20 mouse cellular contexts compared by ENCODE assay signal in genomic region chr19:42653091-42653490, GRCm38 (mm10). TPM values are rescaled to one million over a fixed set of nuclear protein-coding genes. Genes with fewer than 3 reads are reported as not detected.
DNase-seq lines count a peak whose midpoint lies in the region; ATAC-seq and TF ChIP-seq lines count a peak whose summit lies in the region.
"Had no signal": no experiment of that assay in that cellular context is flagged by ENCODE, and none has a peak within 500 bp of the region (broad histone marks: within the 10 kb centered on the region; RNA-seq: fewer than 3 reads in every experiment).

No protein-coding gene starts in this region.

- WGBS in kidney, postnatal 0 days = 14% methylated on average over 6 of the region's 6 CpGs

- POLR2A ChIA-PET in Patski (lab: Charles Lee) = interaction anchor here (1.0 kb wide), 1 partner anchor 73 kb away, joined by 3 read pairs; no protein-coding TSS in a partner anchor

- H3K9ac ChIP-seq in kidney, postnatal 0 days (ENCODE audit: low read depth, low read length) = no peak overlapping the region
- H3K9ac ChIP-seq: embryonic facial prominence, embryonic 15.5 days; heart, embryonic 15.5 days; hindbrain, embryonic 13.5 days; neural tube, embryonic 15.5 days had no signal

- H3K4me3 ChIP-seq in kidney, postnatal 0 days (replicated peaks; ENCODE audit: low read depth, low read length) = no peak overlapping the region
- H3K4me3 ChIP-seq: embryonic facial prominence, embryonic 15.5 days; heart, embryonic 15.5 days; hindbrain, embryonic 13.5 days; left cerebral cortex, adult 2 months; neural tube, embryonic 15.5 days had no signal

- peak; percentile 47 for TF ChIP-seq CTCF in kidney, postnatal 0 days (IDR thresholded peaks at IDR 0.05; ENCODE audit: low read depth)
- peak; percentile 42 for TF ChIP-seq CTCF in Patski (IDR thresholded peaks at IDR 0.05)

- intact Hi-C loops in heart, postnatal 14 days (cut with DNase I) = loop anchor here (10.0 kb wide), 1 partner anchor 208 kb away; no protein-coding TSS in a partner anchor

- no peaks in the 10 kb centered on the region for H3K36me3 ChIP-seq in kidney, postnatal 0 days (ENCODE audit: insufficient read depth, low read length)
- H3K36me3 ChIP-seq: embryonic facial prominence, embryonic 15.5 days; heart, embryonic 15.5 days; hindbrain, embryonic 13.5 days; neural tube, embryonic 15.5 days had no signal

- no peaks in the 10 kb centered on the region for H3K4me1 ChIP-seq in kidney, postnatal 0 days (replicated peaks; ENCODE audit: insufficient read depth, low read length)
- H3K4me1 ChIP-seq: embryonic facial prominence, embryonic 15.5 days; heart, embryonic 15.5 days had no signal

- H3K4me2 ChIP-seq in kidney, postnatal 0 days (ENCODE audit: low read length) = no peak overlapping the region
- H3K4me2 ChIP-seq: embryonic facial prominence, embryonic 15.5 days; heart, embryonic 15.5 days; hindbrain, embryonic 13.5 days; neural tube, embryonic 15.5 days had no signal

- no peak for ATAC-seq in kidney, postnatal 0 days (replicated peaks; ENCODE audit: low FRiP score, low read depth)
- ATAC-seq in Patski = no peak

- no peaks in the 10 kb centered on the region for H3K9me3 ChIP-seq in kidney, postnatal 0 days (replicated peaks; ENCODE audit: low read length)
- H3K9me3 ChIP-seq: embryonic facial prominence, embryonic 15.5 days; heart, embryonic 15.5 days; hindbrain, embryonic 13.5 days; neural tube, embryonic 15.5 days had no signal

- no peaks in the 10 kb centered on the region for H3K27me3 ChIP-seq in kidney, postnatal 0 days (ENCODE audit: insufficient read depth, low read length)
- peaks cover 11% of the 10 kb centered on the region for H3K27me3 ChIP-seq in Patski

- in situ Hi-C loops in Patski (cut with MboI; ENCODE audit: low pct_unique_long_range_greater_than_20kb) = loop anchor here (10.0 kb wide), 1 partner anchor 438 kb away; no protein-coding TSS in a partner anchor

- peak; percentile 82 for DNase-seq in heart, adult 11 months
- DNase-seq in heart, postnatal 14 days = no peak
- peak; percentile 66 for DNase-seq in kidney, postnatal 0 days (ENCODE audit: low spot score)
- no peak for DNase-seq in kidney, postnatal 14 days
- no peak for DNase-seq in Patski (ENCODE audit: low read depth, low spot score)
- DNase-seq in mesoderm, embryonic 11.5 days (ENCODE audit: low read depth, low spot score) = peak; percentile 61
- DNase-seq in cerebellum, postnatal 14 days = no peak
- DNase-seq: adrenal gland, postnatal 10 days; cerebellum, adult 9-10 months; layer of hippocampus, adult 9-11 months; left cerebral cortex, postnatal 4 days; liver; lung, postnatal 14 days; right cerebral cortex, postnatal 25 days had no signal

- no peak overlapping the region for H3K27ac ChIP-seq in kidney, postnatal 0 days
- H3K27ac ChIP-seq: embryonic facial prominence, embryonic 15.5 days; heart, embryonic 15.5 days; hindbrain, embryonic 13.5 days; left cerebral cortex, adult 2 months; neural tube, embryonic 15.5 days had no signal

- CTCF ChIA-PET in Patski (lab: Charles Lee) = interaction anchor here (1.4 to 2.8 kb wide), 6 partner anchors 18 to 337 kb away, joined by 5 to 15 read pairs (median 6); no protein-coding TSS in a partner anchor

RNA-seq across cellular contexts. Expression of gene Loxl4, which starts 40.5 kb away (rescaled TPM):
- 1 to 10 TPM; 1.3 to 1.8 TPM for total RNA-seq in heart, postnatal 14 days (2021)
- 1.2 and 1.5 TPM in 2 replicates for polyA plus RNA-seq in kidney, postnatal 0 days (2015; fragmentation: Nextera tagmentation; extraction: Ambion mirVana)
- 0.08 TPM for polyA plus RNA-seq in Patski (2021)
- total RNA-seq: megakaryocyte-erythroid progenitor cell, adult 5-6 weeks had no signal

Comparison
In these comparisons a context has a peak if more than half of its experiments do, and no peak if none do; other contexts are left out.
1. DNase-seq: peak in heart, adult 11 months (single experiment), kidney, postnatal 0 days (single experiment) and mesoderm, embryonic 11.5 days (single experiment); none in heart, postnatal 14 days (0 of 2), kidney, postnatal 14 days (single experiment), Patski (single experiment) and cerebellum, postnatal 14 days (0 of 2).